In genomic region chr4:136094519-136095219, GRCm38 (mm10) we compare ENCODE assay signal across 8 mouse cellular contexts. TPM values are rescaled to one million over a fixed set of nuclear protein-coding genes. Genes with fewer than 3 reads are reported as not detected.
DNase-seq lines count a peak whose midpoint lies in the region; ATAC-seq and TF ChIP-seq lines count a peak whose summit lies in the region.

No protein-coding gene starts in this region.

- 82% methylated on average over 18 of the region's 18 CpGs for WGBS in forebrain, embryonic 10.5 days
- 70% methylated on average over 18 of the region's 18 CpGs for WGBS in forebrain, embryonic 15.5 days
- WGBS in thymus, adult 2 months = 94% methylated on average over 18 of the region's 18 CpGs

- H3K27ac ChIP-seq in forebrain, embryonic 10.5 days = peak overlapping the region; percentile 44
- H3K27ac ChIP-seq in forebrain, embryonic 15.5 days (replicated peaks) = no peak overlapping the region
- H3K27ac ChIP-seq in thymus, adult 2 months (ENCODE audit: control insufficient read depth, insufficient read depth, low read length) = peak overlapping the region; percentile 78

- H3K4me1 ChIP-seq in forebrain, embryonic 10.5 days = peaks cover 32% of the 10 kb centered on the region
- H3K4me1 ChIP-seq in forebrain, embryonic 15.5 days = no peaks in the 10 kb centered on the region
- H3K4me1 ChIP-seq in thymus, adult 2 months (replicated peaks; ENCODE audit: control insufficient read depth, insufficient read depth, low read length) = peaks cover 58% of the 10 kb centered on the region

- no peak overlapping the region for H3K9ac ChIP-seq in forebrain, embryonic 15.5 days (replicated peaks)

- TF ChIP-seq CTCF in thymus, adult 2 months (IDR thresholded peaks at IDR 0.05; ENCODE audit: borderline replicate concordance, control insufficient read depth, extremely low read depth, insufficient read depth, low read length, poor library complexity) = no peak

- H3K4me3 ChIP-seq in forebrain, embryonic 10.5 days = no peak overlapping the region
- H3K4me3 ChIP-seq in forebrain, embryonic 15.5 days = no peak overlapping the region
- no peak overlapping the region for H3K4me3 ChIP-seq in thymus, adult 2 months (ENCODE audit: control insufficient read depth, insufficient read depth, low read length)

- TF ChIP-seq POLR2A in thymus, adult 2 months (IDR thresholded peaks at IDR 0.05; ENCODE audit: control insufficient read depth, extremely low read depth, insufficient read depth, low read length, poor library complexity) = no peak

- no peak for ATAC-seq in forebrain, embryonic 15.5 days (replicated peaks)

- H3K27me3 ChIP-seq in forebrain, embryonic 10.5 days (ENCODE audit: poor library complexity, severe bottlenecking) = peaks cover 17% of the 10 kb centered on the region; the same call in 1 of the 2 replicates
- H3K27me3 ChIP-seq in forebrain, embryonic 15.5 days = no peaks in the 10 kb centered on the region
- H3K27me3 ChIP-seq in thymus, adult 2 months (ENCODE audit: control insufficient read depth, insufficient read depth, low read length) = no peaks in the 10 kb centered on the region

- no peaks in the 10 kb centered on the region for H3K36me3 ChIP-seq in forebrain, embryonic 10.5 days (replicated peaks)
- no peaks in the 10 kb centered on the region for H3K36me3 ChIP-seq in forebrain, embryonic 15.5 days
- H3K36me3 ChIP-seq in thymus, adult 2 months (ENCODE audit: control insufficient read depth, insufficient read depth, low read length) = no peaks in the 10 kb centered on the region

- DNase-seq in forebrain, embryonic 10.5 days (ENCODE audit: extremely low spot score, low spot score) = no peak
- no peak for DNase-seq in thymus, adult 2 months
- DNase-seq in thymus, postnatal 14 days = no peak
- DNase-seq in left cerebral cortex, postnatal 14 days (ENCODE audit: low spot score in 2 of 2) = peak; percentile 56 to 77
- DNase-seq in right cerebral cortex, postnatal 36 days (ENCODE audit: low spot score in 2 of 2) = peak; percentile 32 to 33
- DNase-seq in MN1 (ENCODE audit: low spot score) = no peak
- DNase-seq in thymus, postnatal 25 days = no peak

- peaks cover 11% of the 10 kb centered on the region; the same call in 1 of the 2 replicates for H3K9me3 ChIP-seq in forebrain, embryonic 10.5 days
- H3K9me3 ChIP-seq in forebrain, embryonic 15.5 days = no peaks in the 10 kb centered on the region

- intact Hi-C loops in left cerebral cortex, postnatal 14 days (cut with DNase I) = loop anchor here (5.0 kb wide), 1 partner anchor 48 kb away; the partner anchor contains the start of gene Id3

- no peak overlapping the region for H3K4me2 ChIP-seq in forebrain, embryonic 15.5 days (replicated peaks)

RNA-seq across cellular contexts. Expression of gene Rpl11, which starts 41.4 kb away (rescaled TPM):
- polyA plus RNA-seq in forebrain, embryonic 10.5 days (2016; fragmentation: Nextera tagmentation; extraction: Ambion mirVana) = 485 and 525 TPM in 2 replicates
- 302 and 341 TPM in 2 replicates for polyA plus RNA-seq in forebrain, embryonic 15.5 days (2015; fragmentation: Nextera tagmentation; extraction: Ambion mirVana)
- 418 and 466 TPM in 2 replicates for polyA plus RNA-seq in thymus, adult 2 months (2012; rRNA removed)
- 100 to 1,000 TPM; 216 to 244 TPM for total RNA-seq in left cerebral cortex, postnatal 14 days (2021)

RNA-seq across cellular contexts. Expression of gene Id3, which starts 48.6 kb away (rescaled TPM):
- polyA plus RNA-seq in forebrain, embryonic 10.5 days (2016; fragmentation: Nextera tagmentation; extraction: Ambion mirVana) = 488 and 529 TPM in 2 replicates
- polyA plus RNA-seq in forebrain, embryonic 15.5 days (2015; fragmentation: Nextera tagmentation; extraction: Ambion mirVana) = 87.3 and 98.1 TPM in 2 replicates
- 312 and 357 TPM in 2 replicates for polyA plus RNA-seq in thymus, adult 2 months (2012; rRNA removed)
- 10 to 100 TPM; 30.2 to 53.1 TPM for total RNA-seq in left cerebral cortex, postnatal 14 days (2021)

Comparison
In these comparisons a context has a peak if more than half of its experiments do, and no peak if none do; other contexts are left out.
1. DNase-seq: peak in left cerebral cortex, postnatal 14 days (2 of 2) and right cerebral cortex, postnatal 36 days (2 of 2); none in forebrain, embryonic 10.5 days (single experiment), thymus, adult 2 months (single experiment), thymus, postnatal 14 days (single experiment), MN1 (single experiment) and thymus, postnatal 25 days (single experiment).